Mouse (Mus musculus) limb, embryonic 14.5 days (tissue): ENCODE data around the gene Cntln. TPM values are rescaled to one million over a fixed set of nuclear protein-coding genes. Genes with fewer than 3 reads are reported as not detected.

ENCODE experiments used
- ATAC-seq: fragments of 200-750 bp; cut with Nextera tagmentation; 2 replicates; pipeline ENCODE4 v1.8.0; 2017; ENCODE audit warnings: low read depth, moderate number of reproducible peaks, moderate TSS enrichment; ENCODE audit not compliant: low FRiP score
- DNase-seq: peaks from one replicate; pipeline ENCODE4 v3.0.0-alpha.2; 2015; ENCODE audit warnings: low spot score
- H3K27ac ChIP-seq: fragments of 300-500 bp; sonication (generic); replicated peaks from 2 replicates; pipeline ENCODE4 v1.5.1; 2014; ENCODE audit warnings: low read depth, mild to moderate bottlenecking, low read length, moderate library complexity, mixed read lengths
- H3K27me3 ChIP-seq: fragments of 300-500 bp; sonication (generic); 2 replicates; pipeline ENCODE4 v1.6.1; 2014; ENCODE audit warnings: low read length, mixed read lengths; ENCODE audit not compliant: control insufficient read depth, insufficient read depth
- H3K36me3 ChIP-seq: fragments of 300-500 bp; sonication (generic); 2 replicates; pipeline ENCODE4 v1.6.1; 2014; ENCODE audit warnings: mild to moderate bottlenecking, low read length, moderate library complexity, mixed read lengths; ENCODE audit not compliant: control insufficient read depth, insufficient read depth
- H3K4me1 ChIP-seq: fragments of 300-500 bp; sonication (generic); 2 replicates; pipeline ENCODE4 v1.6.1; 2014; ENCODE audit warnings: antibody characterized with exemption, low read length, mixed read lengths; ENCODE audit not compliant: control insufficient read depth, insufficient read depth
- H3K4me2 ChIP-seq: fragments of 300-500 bp; sonication (generic); replicated peaks from 2 replicates; pipeline ENCODE4 v1.6.1; 2014; ENCODE audit warnings: low read depth, mild to moderate bottlenecking, low read length, moderate library complexity; ENCODE audit not compliant: severe bottlenecking
- H3K4me3 ChIP-seq: fragments of 300-500 bp; sonication (generic); replicated peaks from 2 replicates; pipeline ENCODE4 v1.5.1; 2014; ENCODE audit warnings: low read length
- H3K9ac ChIP-seq: fragments of 300-500 bp; sonication (generic); 2 replicates; pipeline ENCODE4 v1.6.1; 2014; ENCODE audit warnings: mild to moderate bottlenecking, low read depth, low read length, moderate library complexity; ENCODE audit not compliant: severe bottlenecking
- H3K9me3 ChIP-seq: fragments of 300-500 bp; sonication (generic); 2 replicates; pipeline ENCODE4 v1.6.1; 2016; ENCODE audit warnings: low read length; ENCODE audit not compliant: control insufficient read depth
- POLR2A ChIP-seq: fragments of 200-500 bp; IDR thresholded peaks from 2 replicates; pipeline ENCODE4 v1.8.0; 2012; ENCODE audit warnings: inconsistent platforms, mild to moderate bottlenecking, moderate library complexity, borderline replicate concordance; ENCODE audit not compliant: insufficient read depth, insufficient read length; ENCODE audit errors: extremely low read depth
- WGBS: fragments of 180-500 bp; shearing (Covaris S2); extraction: QIAGEN DNeasy Blood & Tissue Kit; methylation state at CpG from one replicate; pipeline ENCODE4 v1.1.7; 2014; 5-methylcytosine and 5-hydroxymethylcytosine counted together
- polyA plus RNA-seq, 2 experiments: library from polyadenylated mRNA; depleted of rRNA in 1 of 2; stranded (reverse) in 1 of 2; unstranded in 1 of 2; fragments of >200 nt; fragmentation: Nextera tagmentation in 1 of 2; extraction: Ambion mirVana in 1 of 2; gene quantifications; 2 replicates each; pipeline versions ENCODE4 v1.2.1 to v1.2.3; 2012 to 2014

Cntln gene
- 19.4 and 21.0 TPM in 2 replicates for polyA plus RNA-seq (2012; rRNA removed)
- 15.1 and 16.0 TPM in 2 replicates for polyA plus RNA-seq (2014; fragmentation: Nextera tagmentation; extraction: Ambion mirVana)

GRCm38 (mm10) chr4:84884111-84884538 lies at the start of gene Cntln:
Gene Cntln, plus strand, starts transcription at chr4:84884309.
- Histone ChIP-seq H3K9me3 (no peaks in the 10 kb centered on the region), H3K27me3 (no peaks in the 10 kb centered on the region), H3K27ac (peak within 1 kb of the TSS; percentile 98), H3K9ac (peak within 1 kb of the TSS; percentile 99), H3K4me3 (peak within 1 kb of the TSS; percentile 87), H3K4me1 (peaks cover 6% of the 10 kb centered on the region), H3K4me2 (peak within 1 kb of the TSS; percentile 63), H3K36me3 (no peaks in the 10 kb centered on the region)
- WGBS: 0% methylated on average over 40 of the region's 50 CpGs
- ATAC-seq (peak; percentile 96), DNase-seq (peak; percentile 93)
- peak; percentile 67; the same call in 1 of the 2 replicates for TF ChIP-seq POLR2A

- H3K27ac ChIP-seq: no peak overlapping the region
- H3K27me3 ChIP-seq: no peaks in the 10 kb centered on the region
- TF ChIP-seq POLR2A: no peak
- no peak overlapping the region for H3K4me2 ChIP-seq
- H3K36me3 ChIP-seq: no peaks in the 10 kb centered on the region
- WGBS: 44% methylated on average over 5 of the region's 5 CpGs
- H3K4me1 ChIP-seq: no peaks in the 10 kb centered on the region
- no peak overlapping the region for H3K4me3 ChIP-seq
- no peaks in the 10 kb centered on the region for H3K9me3 ChIP-seq
- peak; percentile 40 for DNase-seq
- H3K9ac ChIP-seq: no peak overlapping the region
- ATAC-seq: no peak
Measured at GRCm38 (mm10) chr4:84836979-84837378, 47.1 kb upstream of the Cntln start.

GRCm38 (mm10) chr4:84838545-84838944 lies 45.6 kb upstream of the Cntln start:
- Histone ChIP-seq H3K27ac (no peak overlapping the region), H3K36me3 (no peaks in the 10 kb centered on the region), H3K9ac (no peak overlapping the region), H3K4me1 (no peaks in the 10 kb centered on the region), H3K4me2 (no peak overlapping the region), H3K27me3 (no peaks in the 10 kb centered on the region), H3K9me3 (no peaks in the 10 kb centered on the region), H3K4me3 (no peak overlapping the region)
- DNase-seq (no peak), ATAC-seq (no peak)
- TF ChIP-seq POLR2A: no peak
- WGBS: 74% methylated on average over 3 of the region's 3 CpGs

GRCm38 (mm10) chr4:84839466-84839865 lies 44.6 kb upstream of the Cntln start:
- no peaks in the 10 kb centered on the region for H3K4me1 ChIP-seq
- TF ChIP-seq POLR2A: no peak
- DNase-seq (no peak), ATAC-seq (no peak)
- WGBS: 79% methylated on average over 2 of the region's 2 CpGs
- no peaks in the 10 kb centered on the region for H3K36me3 ChIP-seq
- no peak overlapping the region for H3K27ac ChIP-seq
- H3K9me3 ChIP-seq: no peaks in the 10 kb centered on the region
- no peak overlapping the region for H3K4me2 ChIP-seq
- no peaks in the 10 kb centered on the region for H3K27me3 ChIP-seq
- no peak overlapping the region for H3K4me3 ChIP-seq
- H3K9ac ChIP-seq: no peak overlapping the region

GRCm38 (mm10) chr4:84857588-84857987 lies 26.5 kb upstream of the Cntln start:
- Histone ChIP-seq H3K36me3 (no peaks in the 10 kb centered on the region), H3K9ac (no peak overlapping the region), H3K4me1 (no peaks in the 10 kb centered on the region), H3K27me3 (no peaks in the 10 kb centered on the region), H3K4me2 (no peak overlapping the region), H3K4me3 (no peak overlapping the region), H3K27ac (no peak overlapping the region), H3K9me3 (no peaks in the 10 kb centered on the region)
- WGBS: 79% methylated on average over 2 of the region's 2 CpGs
- TF ChIP-seq POLR2A: no peak
- DNase-seq (no peak), ATAC-seq (no peak)

- H3K9me3 ChIP-seq: no peaks in the 10 kb centered on the region
- WGBS: 28% methylated on average over 3 of the region's 3 CpGs
- no peak overlapping the region for H3K4me2 ChIP-seq
- ATAC-seq (no peak), DNase-seq (peak; percentile 74)
- H3K27ac ChIP-seq: no peak overlapping the region
- H3K4me1 ChIP-seq: no peaks in the 10 kb centered on the region
- TF ChIP-seq POLR2A: no peak
- H3K9ac ChIP-seq: no peak overlapping the region
- H3K36me3 ChIP-seq: no peaks in the 10 kb centered on the region
- no peaks in the 10 kb centered on the region for H3K27me3 ChIP-seq
- no peak overlapping the region for H3K4me3 ChIP-seq
Measured at GRCm38 (mm10) chr4:84876347-84876746, 7.8 kb upstream of the Cntln start.
